Mouse (Mus musculus) spleen, postnatal 36 days (tissue): Measurements from ENCODE around the gene Fam135a.
A peak's percentile ranks its signal among the peaks of the same experiment; 100 is the strongest.

Experiments used
- DNase-seq, 2 experiments: peaks; one replicate each; pipeline ENCODE4 v3.0.0; 2022; ENCODE audit warnings: low spot score in 2 of 2, mixed read lengths in 1 of 2

The Fam135a gene

GRCm38 (mm10) chr1:24099926-24100869 is at the start of gene Fam135a:
TSS of gene Fam135a (minus strand) at chr1:24100341.
- peak; percentile 56 to 66 for DNase-seq

GRCm38 (mm10) chr1:24143504-24143903 is 43.4 kb upstream of the Fam135a start:
- no peak for DNase-seq

- no peak for DNase-seq
Measured at GRCm38 (mm10) chr1:24140555-24140954, 40.4 kb upstream of the Fam135a start.

- peak in 1 of 2 experiments; percentile 2 for DNase-seq
Measured at GRCm38 (mm10) chr1:24137133-24137532, 37.0 kb upstream of the Fam135a start.

DNA sequence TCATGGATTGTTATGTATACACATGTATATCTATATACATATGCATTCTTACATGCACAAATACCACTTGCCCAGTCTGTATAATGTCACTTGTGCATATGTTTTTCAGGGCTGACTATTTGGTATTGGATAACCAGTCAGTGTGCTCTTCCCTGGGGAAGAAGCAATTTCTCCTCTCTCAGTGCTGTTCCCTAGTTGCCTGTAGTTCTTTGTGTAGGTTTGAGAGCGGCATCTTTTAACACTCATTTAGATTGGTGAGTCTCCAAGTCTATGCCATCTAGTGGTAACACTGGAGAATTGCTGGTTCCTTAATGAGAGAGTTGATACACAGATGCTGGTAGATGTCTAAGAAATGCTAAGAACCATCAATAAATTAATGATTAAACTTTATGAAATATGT is 34.7 kb upstream of the Fam135a start:
- DNase-seq = no peak

DNA sequence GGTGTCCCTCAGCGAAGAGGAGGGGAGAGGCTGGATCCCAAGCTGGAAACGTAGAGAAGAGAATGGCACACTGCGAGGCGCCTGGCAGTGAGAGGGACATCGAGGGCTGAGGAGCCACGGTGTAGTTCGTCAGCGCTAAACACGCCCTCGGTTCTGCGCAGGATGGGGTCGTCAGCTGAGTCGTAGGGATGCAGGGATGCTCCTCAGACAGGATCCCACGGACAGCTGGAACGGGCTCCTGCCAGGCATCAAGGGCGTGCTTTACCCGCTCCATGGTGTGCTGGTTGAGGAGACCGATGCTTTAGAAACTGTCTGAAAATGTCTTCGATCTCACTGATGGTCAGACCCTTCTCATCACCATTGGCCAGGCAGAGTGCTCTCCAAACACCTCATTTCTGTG is 33.7 kb upstream of the Fam135a start:
- no peak for DNase-seq

- DNase-seq = no peak
Measured at GRCm38 (mm10) chr1:24127866-24128265, 27.7 kb upstream of the Fam135a start.

GRCm38 (mm10) chr1:24124610-24125009 is 24.5 kb upstream of the Fam135a start:
- no peak for DNase-seq

DNA sequence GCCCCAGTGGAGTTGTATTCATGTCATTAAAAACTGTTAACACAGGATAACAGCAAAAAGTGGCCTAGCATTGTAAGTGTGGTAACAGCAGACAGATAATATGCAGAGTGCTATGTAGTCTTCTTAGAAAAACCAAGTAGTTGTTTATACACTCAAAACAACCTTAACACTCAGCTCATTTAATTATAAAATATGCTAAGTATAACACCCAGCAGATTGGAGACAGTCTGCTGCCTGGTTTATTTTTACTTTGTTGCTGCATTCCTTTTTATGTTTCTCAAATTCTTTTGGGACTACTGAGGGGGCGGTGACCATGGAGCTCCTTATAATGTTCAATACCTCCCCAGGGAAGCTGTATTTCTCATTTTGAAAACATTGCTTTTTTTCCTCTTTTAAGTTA is 22.4 kb upstream of the Fam135a start:
- DNase-seq = no peak

GRCm38 (mm10) chr1:24107971-24108773 is 8.0 kb upstream of the Fam135a start:
- no peak for DNase-seq

- DNase-seq = no peak
Measured at GRCm38 (mm10) chr1:24107378-24107777, 7.2 kb upstream of the Fam135a start.

DNA sequence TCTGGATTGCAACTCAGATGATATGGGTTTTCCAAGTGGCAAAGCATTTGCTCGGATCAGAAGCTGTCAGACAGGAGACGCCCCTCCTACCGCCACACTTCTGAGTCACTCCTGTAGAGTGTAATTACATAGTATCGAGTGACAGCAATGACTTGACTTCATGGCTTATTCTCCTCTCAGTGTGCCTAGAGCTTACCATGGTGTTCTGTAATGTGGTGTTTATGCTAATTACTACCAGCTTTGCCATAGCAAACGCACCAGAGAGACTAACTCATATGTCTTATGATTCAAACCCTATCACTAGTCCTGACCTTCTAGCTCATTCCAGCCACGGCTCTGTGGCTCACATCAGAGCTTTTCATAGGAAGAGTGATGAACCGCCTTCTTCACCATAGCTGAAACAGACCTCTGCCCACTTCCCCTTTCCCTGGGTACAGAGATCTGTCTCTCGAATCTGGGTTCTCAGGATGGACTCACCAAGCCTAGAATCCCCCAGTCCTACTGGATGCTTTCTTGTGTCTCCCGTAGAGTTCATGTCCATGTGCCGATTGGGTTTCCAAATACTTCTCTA is 2.5 kb upstream of the Fam135a start:
- DNase-seq = no peak

DNA sequence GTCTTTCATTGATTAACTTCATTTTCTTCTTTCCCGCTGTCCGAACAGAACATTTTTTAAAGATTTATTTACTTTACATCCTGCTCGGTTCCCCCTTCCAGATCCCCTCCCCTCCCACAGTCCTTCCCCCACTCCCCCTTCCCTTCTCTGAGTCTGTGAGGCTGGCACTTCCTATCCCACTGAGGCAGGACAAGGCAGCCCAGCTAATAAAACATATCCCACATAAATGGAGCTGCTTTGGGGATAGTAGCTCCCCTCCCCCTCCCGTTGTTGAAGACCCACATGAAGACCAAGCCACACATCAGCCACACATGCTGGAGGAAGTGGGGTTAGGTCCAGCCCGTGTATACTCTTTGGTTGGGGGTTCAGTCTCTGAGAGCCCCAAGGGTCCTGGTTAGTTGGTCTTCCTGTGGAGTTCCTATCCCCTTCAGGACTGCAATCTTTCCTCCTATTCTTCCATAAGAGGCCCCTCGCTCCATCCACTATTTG is 773 bp upstream of the Fam135a start:
- DNase-seq = no peak

- DNase-seq = no peak
Measured at GRCm38 (mm10) chr1:24099541-24099925, 608 bp downstream of the Fam135a start.

GRCm38 (mm10) chr1:24097541-24097940 is 2.6 kb downstream of the Fam135a start:
- DNase-seq = no peak

DNA sequence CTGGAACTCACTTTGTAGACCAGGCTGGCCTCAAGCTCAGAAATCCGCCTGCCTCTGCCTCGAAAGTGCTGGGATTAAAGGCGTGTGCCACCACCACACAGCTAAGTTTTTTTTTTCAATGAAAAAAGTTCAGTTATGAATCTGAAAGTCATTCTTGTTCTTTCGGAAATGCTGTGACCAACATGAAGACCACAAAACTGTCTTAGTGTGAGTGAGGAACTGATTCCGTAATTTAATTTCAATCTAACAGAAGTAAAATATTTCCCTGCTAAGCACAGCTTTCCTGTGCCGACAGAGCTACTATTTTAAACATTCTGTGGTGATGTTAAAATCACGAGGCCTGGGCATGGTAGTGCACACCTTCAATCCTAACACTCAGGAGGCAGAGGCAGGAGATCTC is 7.7 kb downstream of the Fam135a start:
- no peak for DNase-seq

DNA sequence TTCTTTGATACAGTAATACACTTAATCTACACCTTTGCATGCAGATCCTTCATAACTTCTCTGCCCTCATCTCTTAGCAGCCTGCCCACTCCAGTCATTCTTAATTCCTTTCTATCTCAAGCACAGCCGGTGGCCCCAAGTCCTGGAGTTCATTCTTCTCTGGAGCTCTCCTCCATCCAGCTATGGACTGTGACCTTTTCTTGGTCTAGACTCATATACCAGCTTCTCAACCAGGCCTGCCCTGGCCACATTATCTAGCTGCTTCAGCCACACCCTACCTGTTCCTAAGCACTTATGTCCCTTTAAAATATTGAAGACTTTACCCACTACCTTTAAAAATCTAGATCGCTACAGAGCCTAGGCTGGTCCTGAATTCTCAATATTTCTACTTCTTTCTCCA is 9.5 kb downstream of the Fam135a start:
- DNase-seq = no peak

- DNase-seq = no peak
Measured at GRCm38 (mm10) chr1:24090094-24090493, 10.0 kb downstream of the Fam135a start.

- no peak for DNase-seq
Measured at GRCm38 (mm10) chr1:24086176-24086575, 14.0 kb downstream of the Fam135a start.

DNA sequence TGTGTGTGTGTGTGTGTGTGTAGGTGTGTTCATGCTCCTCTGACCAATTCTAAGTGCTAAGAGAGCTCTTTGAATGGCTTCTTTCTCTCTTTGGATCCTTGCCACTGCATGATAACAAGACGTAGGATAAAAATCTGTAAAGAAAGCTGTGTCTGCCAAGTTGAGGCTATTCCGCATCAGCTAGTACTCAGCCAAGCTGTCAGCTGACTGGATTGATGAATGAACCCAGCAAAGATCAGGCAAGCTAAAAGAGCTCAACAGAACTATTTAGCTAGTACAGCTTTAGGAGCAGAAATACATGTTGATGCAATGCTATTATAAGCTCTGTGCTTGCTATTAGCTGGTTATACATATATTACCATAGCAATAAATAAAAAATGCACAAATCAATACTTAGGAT is 25.7 kb downstream of the Fam135a start:
- DNase-seq = no peak

GRCm38 (mm10) chr1:24073386-24074248 is 26.5 kb downstream of the Fam135a start:
- no peak for DNase-seq
